Mouse (Mus musculus): ENCODE measurements around the gene Trim2. TPM values are rescaled to one million over a fixed set of nuclear protein-coding genes. Genes with fewer than 3 reads are reported as not detected.

The Trim2 gene
- polyA plus RNA-seq, 1 experiment, result 3.2 TPM

- no peak overlapping the region for H3K4me3 ChIP-seq
- H3K79me2 ChIP-seq (ENCODE audit: control insufficient read depth, insufficient read depth), result no peaks in the 10 kb centered on the region
- no peaks in the 10 kb centered on the region for H3K36me3 ChIP-seq (ENCODE audit: control insufficient read depth, insufficient read depth)
- no peaks in the 10 kb centered on the region for H3K27me3 ChIP-seq (ENCODE audit: control insufficient read depth, insufficient read depth, insufficient read length)
- TF ChIP-seq REST (IDR thresholded peaks at IDR 0.05; ENCODE audit: insufficient read depth, insufficient read length), result no peak
- no peak for TF ChIP-seq E2F4 (IDR thresholded peaks at IDR 0.05; ENCODE audit: insufficient read depth)
- no peak for TF ChIP-seq POLR2AphosphoS2 (IDR thresholded peaks at IDR 0.05; ENCODE audit: insufficient read length, low read depth)
- no peak for TF ChIP-seq TCF3 (IDR thresholded peaks at IDR 0.05; ENCODE audit: insufficient read length, low read depth)
- no peak overlapping the region for H3K4me2 ChIP-seq (ENCODE audit: low read depth)
- H3ac ChIP-seq (ENCODE audit: control insufficient read depth, insufficient read length), result no peak overlapping the region
Observed at GRCm38 (mm10) chr3:84205650-84206049, 101.0 kb downstream of the Trim2 start.

DNA sequence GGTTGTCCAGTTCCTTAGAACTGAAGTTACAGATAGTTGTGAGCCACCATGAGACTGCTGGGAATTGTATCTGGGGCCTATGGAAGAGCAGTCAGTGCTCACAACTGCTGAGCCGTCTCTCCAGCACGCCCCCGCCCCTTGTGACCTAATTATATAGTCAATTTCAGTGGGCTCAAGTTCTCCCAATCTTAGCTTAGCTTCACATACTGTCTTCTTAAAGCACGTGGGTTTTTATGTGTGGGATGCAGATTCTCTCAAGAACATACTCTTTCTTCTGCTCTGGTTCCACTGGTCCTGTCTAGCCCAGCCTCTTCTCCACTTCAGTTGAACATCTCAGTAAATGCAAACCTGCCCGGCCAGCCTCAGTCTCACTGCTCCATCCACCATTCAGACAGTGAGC is 102.0 kb downstream of the Trim2 start:
- H3K79me2 ChIP-seq (ENCODE audit: control insufficient read depth, insufficient read depth), result no peaks in the 10 kb centered on the region

DNA sequence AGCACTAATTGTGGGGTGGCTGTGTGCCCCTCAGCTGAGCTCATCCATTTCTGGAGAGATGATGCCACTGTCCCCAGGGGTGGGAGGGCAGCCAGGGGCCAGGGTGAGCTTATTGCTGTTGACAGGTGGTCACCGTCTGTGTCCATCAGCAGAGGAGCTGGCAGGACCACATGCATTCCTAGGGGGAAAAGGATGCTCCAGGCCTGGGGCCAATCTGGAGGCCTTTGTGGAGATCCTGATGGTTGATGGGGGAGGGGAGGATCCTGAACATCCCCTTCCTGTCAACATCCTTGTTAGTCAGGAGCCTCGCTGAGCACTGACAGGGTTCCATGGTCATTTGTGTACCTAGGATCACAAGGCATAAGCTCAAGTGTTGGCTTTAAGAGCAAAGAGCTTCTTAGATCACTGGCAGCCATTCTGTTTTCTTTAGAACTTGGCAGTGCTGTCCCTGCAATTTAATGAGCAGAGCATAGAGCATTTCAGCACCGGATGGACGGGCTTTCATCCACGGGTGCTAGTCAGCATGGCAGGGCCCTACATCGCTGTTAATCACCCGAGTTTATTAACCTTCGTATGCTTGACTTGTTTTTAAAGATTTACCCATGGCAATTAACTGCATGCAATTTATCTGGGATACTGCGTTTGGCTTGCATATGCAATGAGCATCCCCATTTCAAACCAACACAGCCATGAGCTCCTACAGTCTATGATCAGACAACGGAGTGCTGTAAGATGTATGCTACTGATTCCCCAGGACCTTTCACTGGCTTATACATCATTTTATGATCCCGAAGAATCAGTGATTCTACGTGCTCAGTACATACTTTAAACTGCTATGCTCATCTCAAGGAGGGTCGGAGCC is 105.9 kb downstream of the Trim2 start:
- TF ChIP-seq MYOD1 (IDR thresholded peaks at IDR 0.05; ENCODE audit: control insufficient read depth in 1 of 3, insufficient read length in 2 of 3, low read depth in 2 of 3), result peak in 1 of 3 experiments; percentile 38
- TF ChIP-seq CEBPB (IDR thresholded peaks at IDR 0.05; ENCODE audit: insufficient read depth, poor library complexity, severe bottlenecking), result no peak
- H3K27me3 ChIP-seq (ENCODE audit: control insufficient read depth, insufficient read depth, insufficient read length), result no peaks in the 10 kb centered on the region
- no peak overlapping the region for H3ac ChIP-seq (ENCODE audit: control insufficient read depth, insufficient read length)
- H3K4me3 ChIP-seq, result no peak overlapping the region
- H3K79me2 ChIP-seq (ENCODE audit: control insufficient read depth, insufficient read depth), result no peaks in the 10 kb centered on the region
- no peak overlapping the region for H3K4me2 ChIP-seq (ENCODE audit: low read depth)
- no peaks in the 10 kb centered on the region for H3K36me3 ChIP-seq (ENCODE audit: control insufficient read depth, insufficient read depth)

More for the DNA sequence above, 102.0 kb downstream of the Trim2 start:
- H3K4me2 ChIP-seq (ENCODE audit: low read depth), result no peak overlapping the region
- no peak overlapping the region for H3ac ChIP-seq (ENCODE audit: control insufficient read depth, insufficient read length)
- H3K27me3 ChIP-seq (ENCODE audit: control insufficient read depth, insufficient read depth, insufficient read length), result no peaks in the 10 kb centered on the region
- no peaks in the 10 kb centered on the region for H3K36me3 ChIP-seq (ENCODE audit: control insufficient read depth, insufficient read depth)
- TF ChIP-seq MAX (IDR thresholded peaks at IDR 0.05; ENCODE audit: low read depth), result no peak
- no peak overlapping the region for H3K4me3 ChIP-seq

- H3ac ChIP-seq (ENCODE audit: control insufficient read depth, insufficient read length), result no peak overlapping the region
- no peaks in the 10 kb centered on the region for H3K36me3 ChIP-seq (ENCODE audit: control insufficient read depth, insufficient read depth)
- H3K4me3 ChIP-seq, result no peak overlapping the region
- no peaks in the 10 kb centered on the region for H3K27me3 ChIP-seq (ENCODE audit: control insufficient read depth, insufficient read depth, insufficient read length)
- no peaks in the 10 kb centered on the region for H3K79me2 ChIP-seq (ENCODE audit: control insufficient read depth, insufficient read depth)
- H3K4me2 ChIP-seq (ENCODE audit: low read depth), result no peak overlapping the region
- TF ChIP-seq MYOG (IDR thresholded peaks at IDR 0.05; ENCODE audit: control insufficient read depth in 1 of 3, insufficient read depth in 1 of 3, insufficient read length in 2 of 3, low read depth in 2 of 3), result no peak
- no peak for TF ChIP-seq POLR2AphosphoS2 (IDR thresholded peaks at IDR 0.05; ENCODE audit: insufficient read length, low read depth)
- TF ChIP-seq TCF12 (IDR thresholded peaks at IDR 0.05; ENCODE audit: insufficient read depth, poor library complexity, severe bottlenecking), result no peak
- TF ChIP-seq MAX (IDR thresholded peaks at IDR 0.05; ENCODE audit: low read depth), result no peak
- TF ChIP-seq MYOD1 (IDR thresholded peaks at IDR 0.05; ENCODE audit: control insufficient read depth in 1 of 3, insufficient read length in 2 of 3, low read depth in 2 of 3), result no peak
- TF ChIP-seq SRF (IDR thresholded peaks at IDR 0.05; ENCODE audit: control insufficient read depth, insufficient read length, low read depth), result no peak
- no peak for TF ChIP-seq REST (IDR thresholded peaks at IDR 0.05; ENCODE audit: insufficient read depth, insufficient read length)
Observed at GRCm38 (mm10) chr3:84199516-84199915, 107.2 kb downstream of the Trim2 start.

GRCm38 (mm10) chr3:84198229-84198628 is 108.4 kb downstream of the Trim2 start:
- Histone ChIP-seq H3ac (ENCODE audit: control insufficient read depth, insufficient read length) (no peak overlapping the region), H3K79me2 (ENCODE audit: control insufficient read depth, insufficient read depth) (no peaks in the 10 kb centered on the region), H3K4me3 (no peak overlapping the region), H3K36me3 (ENCODE audit: control insufficient read depth, insufficient read depth) (no peaks in the 10 kb centered on the region), H3K27me3 (ENCODE audit: control insufficient read depth, insufficient read depth, insufficient read length) (no peaks in the 10 kb centered on the region), H3K4me2 (ENCODE audit: low read depth) (no peak overlapping the region)
- TF ChIP-seq E2F4 (IDR thresholded peaks at IDR 0.05; ENCODE audit: insufficient read depth) (no peak), SRF (IDR thresholded peaks at IDR 0.05; ENCODE audit: control insufficient read depth, insufficient read length, low read depth) (no peak), MYOG (IDR thresholded peaks at IDR 0.05; ENCODE audit: control insufficient read depth in 1 of 3, insufficient read depth in 1 of 3, insufficient read length in 2 of 3, low read depth in 2 of 3) (no peak), TCF3 (IDR thresholded peaks at IDR 0.05; ENCODE audit: insufficient read length, low read depth) (no peak), CEBPB (IDR thresholded peaks at IDR 0.05; ENCODE audit: insufficient read depth, poor library complexity, severe bottlenecking) (no peak), POLR2AphosphoS2 (IDR thresholded peaks at IDR 0.05; ENCODE audit: insufficient read length, low read depth) (no peak), MAX (IDR thresholded peaks at IDR 0.05; ENCODE audit: low read depth) (no peak), TCF12 (IDR thresholded peaks at IDR 0.05; ENCODE audit: insufficient read depth, poor library complexity, severe bottlenecking) (no peak), REST (IDR thresholded peaks at IDR 0.05; ENCODE audit: insufficient read depth, insufficient read length) (no peak), USF1 (IDR thresholded peaks at IDR 0.05; ENCODE audit: low read depth) (no peak)

All from myocyte (in vitro differentiated cells).